Mouse (Mus musculus) brain, embryonic 14.5 days (tissue): Measurements from ENCODE around the gene Tsc1.

ENCODE experiments used
- CTCF ChIP-seq: fragments of 200-500 bp; IDR thresholded peaks from 2 replicates; pipeline ENCODE4 v1.5.1; 2012; ENCODE audit warnings: inconsistent platforms, mild to moderate bottlenecking, moderate library complexity, borderline replicate concordance; ENCODE audit not compliant: insufficient read depth, insufficient read length; ENCODE audit errors: extremely low read depth
- POLR2A ChIP-seq: fragments of 200-500 bp; IDR thresholded peaks from 2 replicates; pipeline ENCODE4 v1.6.1; 2012; ENCODE audit warnings: mild to moderate bottlenecking, inconsistent platforms, borderline replicate concordance; ENCODE audit not compliant: poor library complexity, insufficient read depth, insufficient read length, severe bottlenecking; ENCODE audit errors: extremely low read depth

DNA sequence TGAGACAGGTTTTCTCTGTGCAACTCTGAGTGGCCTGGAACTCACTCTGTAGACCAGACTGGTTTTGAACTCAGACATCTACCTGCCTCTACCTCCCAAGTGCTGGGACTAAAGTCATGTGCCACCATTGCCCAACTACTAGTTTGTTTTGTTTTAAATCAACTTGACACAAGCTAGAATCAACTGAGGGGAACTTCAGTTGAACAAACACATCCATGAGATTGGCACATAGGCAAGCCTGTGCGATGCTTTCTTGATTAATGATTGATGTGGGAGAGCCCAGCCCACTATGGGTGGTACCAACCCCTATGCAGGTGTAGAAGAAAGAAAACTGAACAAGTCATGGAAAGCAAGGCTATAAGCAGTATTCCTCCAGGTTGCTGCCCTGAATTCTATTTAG is 5.8 kb upstream of the Tsc1 start:
- TF ChIP-seq CTCF (no peak), POLR2A (no peak)
